In genomic region chr1:21411331-21412196, GRCm38 (mm10) we compare ENCODE assay signal across 9 mouse cellular contexts. TPM values are rescaled to one million over a fixed set of nuclear protein-coding genes. Genes with fewer than 3 reads are reported as not detected.
DNase-seq lines count a peak whose midpoint lies in the region; ATAC-seq lines count a peak whose summit lies in the region.
"Had no signal": no experiment of that assay in that cellular context is flagged by ENCODE, and none has a peak within 500 bp of the region (broad histone marks: within the 10 kb centered on the region; RNA-seq: fewer than 3 reads in every experiment).

No protein-coding gene starts in this region.

- H3K9me3 ChIP-seq in forebrain, embryonic 13.5 days (replicated peaks): no peaks in the 10 kb centered on the region
- H3K9me3 ChIP-seq in hindbrain, embryonic 10.5 days: no peaks in the 10 kb centered on the region
- no peaks in the 10 kb centered on the region for H3K9me3 ChIP-seq in lung, embryonic 16.5 days (ENCODE audit: control insufficient read depth, low read length)
- H3K9me3 ChIP-seq: liver, embryonic 15.5 days had no signal

- H3K36me3 ChIP-seq in forebrain, embryonic 13.5 days (ENCODE audit: poor library complexity, severe bottlenecking): no peaks in the 10 kb centered on the region
- no peaks in the 10 kb centered on the region for H3K36me3 ChIP-seq in hindbrain, embryonic 10.5 days
- no peaks in the 10 kb centered on the region for H3K36me3 ChIP-seq in lung, embryonic 16.5 days (ENCODE audit: control insufficient read depth, insufficient read depth, low read length)
- H3K36me3 ChIP-seq: liver, embryonic 15.5 days had no signal

- DNase-seq in Muller cell, postnatal 12 days (ENCODE audit: inconsistent ontology term): peak; percentile 85
- peak; percentile 3 for DNase-seq in c-Kit-positive CD71-positive TER-119-positive erythroid progenitor cells, embryonic 14.5 days (ENCODE audit: low spot score)
- DNase-seq in hindbrain, embryonic 10.5 days (ENCODE audit: low spot score): peak; percentile 26
- peak; percentile 70 for DNase-seq in layer of hippocampus, adult 11-12 months (ENCODE audit: low spot score)
- peak; percentile 29 for DNase-seq in ovary, postnatal 14 days (ENCODE audit: low spot score)

- peaks cover 10% of the 10 kb centered on the region; the same call in 1 of the 2 replicates for H3K4me1 ChIP-seq in forebrain, embryonic 13.5 days
- H3K4me1 ChIP-seq in hindbrain, embryonic 10.5 days (replicated peaks): 0 out of 2 replicates have a peak, but pooled peaks cover 4% of the 10 kb centered on the region
- H3K4me1 ChIP-seq in lung, embryonic 16.5 days (replicated peaks; ENCODE audit: control insufficient read depth, insufficient read depth, low read length): peaks cover 2% of the 10 kb centered on the region; the same call in 1 of the 2 replicates
- H3K4me1 ChIP-seq: liver, embryonic 15.5 days had no signal

- 52% methylated on average over 18 of the region's 18 CpGs for WGBS in forebrain, embryonic 13.5 days
- WGBS in hindbrain, embryonic 10.5 days: 61% methylated on average over 18 of the region's 18 CpGs
- WGBS in lung, embryonic 16.5 days: 50% methylated on average over 18 of the region's 18 CpGs

- peak; percentile 93 for ATAC-seq in forebrain, embryonic 13.5 days
- ATAC-seq in lung, embryonic 16.5 days (ENCODE audit: low read depth): peak; percentile 90
- no peak for ATAC-seq in erythroblast, adult 5-6 weeks (replicated peaks; ENCODE audit: low FRiP score, poor library complexity, severe bottlenecking)

- H3K4me2 ChIP-seq in forebrain, embryonic 13.5 days: no peak overlapping the region
- H3K4me2 ChIP-seq in lung, embryonic 16.5 days (ENCODE audit: low read depth, low read length): no peak overlapping the region
- H3K4me2 ChIP-seq: liver, embryonic 15.5 days had no signal

- no peaks in the 10 kb centered on the region for H3K27me3 ChIP-seq in forebrain, embryonic 13.5 days
- H3K27me3 ChIP-seq in hindbrain, embryonic 10.5 days (ENCODE audit: insufficient read depth, poor library complexity, severe bottlenecking): no peaks in the 10 kb centered on the region
- H3K27me3 ChIP-seq in lung, embryonic 16.5 days (ENCODE audit: control insufficient read depth, insufficient read depth, low read depth, low read length): no peaks in the 10 kb centered on the region
- H3K27me3 ChIP-seq: liver, embryonic 15.5 days had no signal

- no peak overlapping the region for H3K27ac ChIP-seq in forebrain, embryonic 13.5 days
- no peak overlapping the region for H3K27ac ChIP-seq in hindbrain, embryonic 10.5 days
- H3K27ac ChIP-seq in lung, embryonic 16.5 days (ENCODE audit: low read length): no peak overlapping the region
- H3K27ac ChIP-seq: liver, embryonic 15.5 days had no signal

- H3K9ac ChIP-seq in forebrain, embryonic 13.5 days: no peak overlapping the region
- no peak overlapping the region for H3K9ac ChIP-seq in lung, embryonic 16.5 days (ENCODE audit: low read length)
- H3K9ac ChIP-seq: liver, embryonic 15.5 days had no signal

- H3K4me3 ChIP-seq in forebrain, embryonic 13.5 days: no peak overlapping the region
- no peak overlapping the region for H3K4me3 ChIP-seq in hindbrain, embryonic 10.5 days
- no peak overlapping the region for H3K4me3 ChIP-seq in lung, embryonic 16.5 days (ENCODE audit: low read length)
- H3K4me3 ChIP-seq: liver, embryonic 15.5 days had no signal

RNA-seq across cellular contexts. Expression of gene Khdc1b, which starts 28.2 kb away (rescaled TPM):
- 0.09 TPM in 1 of 2 replicates, not detected in the other for polyA plus RNA-seq in forebrain, embryonic 13.5 days (2015; fragmentation: Nextera tagmentation; extraction: Ambion mirVana)
- 0.07 TPM in 1 of 2 replicates, not detected in the other for polyA plus RNA-seq in hindbrain, embryonic 10.5 days (2016; fragmentation: Nextera tagmentation; extraction: Ambion mirVana)
- polyA plus RNA-seq in lung, embryonic 16.5 days (2015; fragmentation: Nextera tagmentation; extraction: Ambion mirVana): 0.09 and 0.13 TPM in 2 replicates
- total RNA-seq in erythroblast, adult 5-6 weeks (2015; ENCODE audit: low replicate concordance): 0.63 TPM in 1 of 2 replicates, not detected in the other
- 0.17 TPM in 1 of 2 replicates, not detected in the other for total RNA-seq in erythroblast, adult 5-6 weeks (2017; ENCODE audit: low replicate concordance)
- polyA plus RNA-seq: liver, embryonic 15.5 days had no signal

RNA-seq across cellular contexts. Expression of gene Khdc1c, which starts 43.4 kb away (rescaled TPM):
- not detected in 2 replicates for polyA plus RNA-seq in forebrain, embryonic 13.5 days (2015; fragmentation: Nextera tagmentation; extraction: Ambion mirVana)
- polyA plus RNA-seq in hindbrain, embryonic 10.5 days (2016; fragmentation: Nextera tagmentation; extraction: Ambion mirVana): not detected in 2 replicates
- not detected in 2 replicates for polyA plus RNA-seq in lung, embryonic 16.5 days (2015; fragmentation: Nextera tagmentation; extraction: Ambion mirVana)
- total RNA-seq in erythroblast, adult 5-6 weeks (2015; ENCODE audit: low replicate concordance): not detected in 2 replicates
- not detected in 2 replicates for total RNA-seq in erythroblast, adult 5-6 weeks (2017; ENCODE audit: low replicate concordance)
- polyA plus RNA-seq: liver, embryonic 15.5 days had no signal

Comparison
In these comparisons a context has a peak if more than half of its experiments do, and no peak if none do; other contexts are left out.
1. DNase-seq: peak in every context shown above with its lines; median percentile 85 in Muller cell, postnatal 12 days; 70 in layer of hippocampus, adult 11-12 months; 29 in ovary, postnatal 14 days; 26 in hindbrain, embryonic 10.5 days; 3 in c-Kit-positive CD71-positive TER-119-positive erythroid progenitor cells, embryonic 14.5 days.